Mouse (Mus musculus) left cerebral cortex, adult 11 months (tissue): ENCODE measurements around the gene Sdsl.
A peak's percentile ranks its signal among the peaks of the same experiment; 100 is the strongest.

Experiments used
- DNase-seq: peaks from one replicate; pipeline ENCODE4 v3.0.0; 2022; ENCODE audit warnings: low spot score

The Sdsl gene

DNA sequence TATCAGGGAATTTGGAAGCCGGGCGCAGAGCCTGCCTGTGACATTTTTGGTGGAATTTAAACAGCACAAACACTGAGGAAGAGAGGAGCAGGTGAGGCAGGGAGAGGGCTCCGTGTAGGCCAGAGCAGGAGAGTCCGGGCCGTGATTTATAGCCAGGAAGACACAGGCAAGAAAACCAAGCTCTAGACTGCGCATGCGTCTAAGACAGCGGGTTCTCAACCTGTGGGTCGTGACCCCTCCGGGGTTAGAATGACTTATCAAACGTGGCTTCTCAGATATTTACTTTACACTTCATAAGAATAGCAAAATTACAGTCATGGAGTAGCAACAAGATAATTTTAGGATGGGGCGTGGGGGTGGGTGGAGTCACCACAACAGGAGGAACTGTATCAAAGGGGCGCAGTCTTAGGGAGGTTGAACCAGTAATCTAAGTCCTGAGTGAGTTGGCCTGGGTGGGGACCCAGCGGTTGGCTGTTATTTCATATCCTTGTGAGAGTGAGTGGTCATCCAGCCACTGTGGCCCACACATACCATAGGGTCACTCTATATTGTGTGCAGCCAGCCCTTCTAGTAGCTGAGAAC is 17.8 kb downstream of the Sdsl start:
- no peak for DNase-seq

DNA sequence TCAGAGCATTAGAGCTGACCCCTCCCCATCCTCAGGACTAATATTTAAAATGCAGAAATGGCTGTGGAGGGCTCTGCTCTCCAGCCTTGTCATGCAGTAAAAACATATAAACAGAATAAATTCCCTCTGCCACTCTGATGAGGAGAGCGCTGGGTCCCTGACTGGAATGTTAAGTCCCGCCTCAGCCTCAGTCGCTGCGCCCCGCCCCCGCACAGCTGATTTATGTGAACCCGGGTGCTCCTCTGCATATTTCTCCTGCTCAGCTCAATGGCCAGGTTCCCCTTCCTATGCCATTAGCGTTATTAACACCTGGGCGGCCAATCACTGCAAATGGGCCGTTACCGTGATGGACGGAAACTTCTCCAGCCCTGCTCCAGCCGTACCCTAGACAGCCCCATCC is 25.3 kb downstream of the Sdsl start:
- DNase-seq = no peak

DNA sequence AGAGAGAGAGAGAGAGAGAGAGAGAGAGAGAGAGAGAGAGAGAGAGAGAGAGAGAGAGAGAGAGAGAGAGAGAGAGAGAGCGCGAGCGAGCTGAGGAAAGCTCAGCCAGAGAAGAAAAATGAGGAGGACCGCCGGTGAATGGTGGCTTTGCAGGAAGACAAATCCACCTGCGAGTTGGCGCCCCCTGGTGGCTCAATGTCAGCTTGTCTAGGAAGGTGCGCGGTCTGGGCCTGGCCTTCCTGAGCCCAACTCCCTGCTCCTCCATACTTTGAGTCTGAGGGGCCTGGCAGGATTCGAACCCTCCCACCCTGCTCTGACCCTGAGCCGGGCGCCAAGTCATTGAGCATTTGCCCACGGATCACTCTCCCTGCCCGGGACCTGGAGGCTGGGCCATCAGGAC is 31.9 kb downstream of the Sdsl start:
- DNase-seq = peak; percentile 60

DNA sequence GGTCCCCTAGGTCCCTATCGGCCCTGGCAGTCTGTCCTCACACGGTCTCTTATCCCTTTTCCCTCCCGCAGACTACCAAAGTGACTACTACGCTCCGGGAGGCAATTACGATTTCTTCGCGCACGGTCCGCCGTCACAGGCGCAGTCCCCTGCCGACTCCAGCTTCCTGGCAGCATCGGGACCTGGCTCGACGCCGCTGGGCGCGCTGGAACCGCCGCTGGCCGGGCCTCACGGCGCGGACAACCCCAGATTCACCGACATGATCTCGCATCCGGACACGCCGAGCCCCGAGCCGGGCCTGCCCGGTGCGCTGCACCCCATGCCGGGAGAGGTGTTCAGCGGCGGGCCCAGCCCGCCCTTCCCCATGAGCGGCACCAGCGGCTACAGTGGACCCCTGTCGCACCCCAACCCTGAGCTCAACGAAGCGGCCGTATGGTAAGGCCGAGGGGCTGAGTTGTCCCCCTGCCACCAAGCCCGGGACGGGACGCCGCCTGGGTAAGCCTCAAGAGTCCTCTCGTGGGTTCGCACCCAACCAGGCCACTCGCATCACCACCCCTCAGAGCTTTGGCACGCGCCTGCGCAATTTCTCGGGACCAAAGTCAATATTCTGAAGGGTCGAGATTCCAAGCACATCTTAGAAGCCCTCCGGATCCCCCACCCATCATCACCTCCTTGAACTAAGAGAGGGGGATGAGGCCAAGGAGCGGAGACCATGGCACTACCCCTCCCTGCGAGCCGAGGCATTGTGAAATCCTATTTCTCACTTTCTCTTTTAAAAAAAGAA is 32.5 kb downstream of the Sdsl start:
- no peak for DNase-seq

DNA sequence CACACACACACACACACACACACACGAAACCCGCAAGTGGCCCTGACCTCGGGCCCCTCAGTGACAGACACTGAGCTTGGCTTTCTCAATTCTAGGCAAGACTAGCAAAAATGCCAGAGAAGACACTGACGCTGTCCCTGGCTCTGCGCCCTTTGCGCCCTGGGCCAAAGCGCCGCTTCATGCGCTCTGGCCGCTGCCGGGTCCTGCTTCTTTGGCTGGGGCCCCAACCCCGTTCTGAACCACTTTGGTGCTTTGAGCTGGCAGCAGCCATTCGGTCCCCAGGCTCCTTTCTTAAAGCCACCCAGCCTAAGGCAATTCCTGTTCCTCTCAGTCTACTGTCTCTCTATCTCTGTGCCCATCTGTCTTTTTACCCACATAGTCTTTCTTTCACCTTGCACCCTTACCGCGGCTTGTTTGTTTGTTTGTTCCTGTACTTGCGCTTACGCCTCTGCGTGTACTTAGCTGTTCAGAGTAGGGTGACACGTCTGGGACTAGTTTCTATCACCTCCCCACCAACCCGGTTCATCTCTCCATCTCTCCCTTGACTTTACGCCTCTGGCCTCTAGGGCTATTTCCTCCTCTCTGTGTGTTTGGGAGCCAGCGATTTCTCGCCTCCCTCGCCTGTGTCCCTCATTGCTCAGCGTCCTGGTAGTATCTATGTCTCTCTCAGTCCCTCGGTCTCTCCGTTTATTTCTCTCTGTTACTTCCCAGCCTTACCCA is 33.5 kb downstream of the Sdsl start:
- no peak for DNase-seq

DNA sequence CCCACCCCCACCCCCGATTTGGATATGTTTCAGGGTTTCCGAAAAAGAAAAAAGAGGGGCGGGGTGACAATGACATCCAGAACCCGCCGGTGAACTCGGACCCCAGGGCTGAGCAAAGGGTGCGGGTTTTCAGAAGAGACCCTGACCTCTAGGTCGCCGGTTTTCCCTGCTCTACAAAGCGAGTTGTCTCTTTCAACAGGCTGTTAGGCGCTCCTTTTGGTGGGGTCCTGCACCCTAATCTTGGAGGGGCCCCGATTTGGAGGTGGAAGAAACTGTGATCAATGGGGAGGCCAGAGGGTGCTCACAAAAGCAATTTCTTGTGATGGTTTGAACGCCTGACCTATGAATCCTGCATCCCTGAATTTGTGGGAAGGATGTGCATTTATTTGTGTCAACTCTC is 34.1 kb downstream of the Sdsl start:
- DNase-seq = no peak

DNA sequence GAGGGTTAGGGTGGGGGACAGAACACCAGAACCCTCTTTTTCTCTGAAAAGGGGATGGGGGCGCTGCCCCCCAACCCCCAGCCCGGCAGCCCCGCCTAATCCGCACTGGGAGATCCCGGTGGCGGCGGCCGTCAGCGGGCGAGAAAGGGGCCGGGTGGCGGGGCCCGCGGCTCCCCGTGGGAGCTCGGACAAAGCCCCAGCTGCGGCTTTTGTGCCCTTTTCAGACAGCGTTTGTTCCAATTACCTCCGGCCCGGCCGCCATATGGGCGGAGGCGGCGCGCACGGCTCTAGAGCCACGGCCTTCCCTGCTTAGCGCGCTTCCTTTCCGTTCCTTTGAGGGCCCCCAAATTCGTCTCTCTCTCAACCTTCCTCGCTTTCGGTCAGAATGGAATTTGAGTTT is 34.6 kb downstream of the Sdsl start:
- DNase-seq = no peak

DNA sequence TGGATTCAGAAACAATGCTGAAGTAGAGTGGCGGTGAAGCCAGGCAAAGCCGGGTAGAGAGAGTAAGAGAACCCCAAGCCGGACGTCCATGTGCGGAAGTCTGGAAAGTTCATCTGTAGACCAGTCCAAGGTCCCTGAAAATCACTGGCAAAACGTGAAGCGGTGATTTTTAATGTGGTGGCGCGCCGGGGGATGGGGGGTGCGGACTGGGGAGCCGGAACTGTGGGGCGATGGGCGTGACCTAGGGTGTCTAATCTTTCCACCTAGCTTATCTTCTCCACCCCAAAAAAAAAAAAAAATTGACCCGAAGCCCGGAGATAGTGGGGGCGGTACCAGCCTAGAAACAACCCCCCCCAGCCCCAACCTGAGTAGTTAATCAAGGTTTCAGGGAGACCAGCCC is 35.1 kb downstream of the Sdsl start:
- no peak for DNase-seq

DNA sequence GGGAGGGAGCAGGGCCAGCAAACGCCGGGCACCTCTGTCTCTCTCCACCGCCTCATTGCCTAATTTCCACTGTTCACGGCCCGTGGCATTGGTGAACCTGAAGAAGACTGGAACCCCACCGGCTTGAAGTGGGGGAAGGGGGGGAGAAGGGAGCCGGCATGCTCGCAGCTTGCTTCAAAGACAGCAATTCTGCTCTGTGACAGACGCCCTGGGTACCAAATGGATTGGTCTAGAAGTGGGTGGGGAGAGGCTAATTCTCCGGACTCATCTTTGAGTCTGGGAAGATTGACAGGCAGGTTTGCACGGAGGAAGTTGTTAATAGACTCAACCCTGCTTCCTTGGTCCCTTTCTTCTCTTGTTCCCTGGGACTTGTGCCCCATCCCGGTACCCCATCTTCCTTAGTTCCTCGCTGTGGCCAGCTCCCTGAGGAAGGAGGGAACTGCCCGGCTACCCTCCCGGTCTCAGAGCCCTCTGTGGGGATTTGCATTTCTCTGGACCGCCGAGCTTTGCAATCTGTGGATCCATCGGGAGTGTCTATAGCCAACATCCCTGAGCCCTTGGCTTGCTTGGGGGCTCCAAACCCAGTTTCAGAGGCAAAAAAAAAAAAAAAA is 35.6 kb downstream of the Sdsl start:
- DNase-seq = no peak

DNA sequence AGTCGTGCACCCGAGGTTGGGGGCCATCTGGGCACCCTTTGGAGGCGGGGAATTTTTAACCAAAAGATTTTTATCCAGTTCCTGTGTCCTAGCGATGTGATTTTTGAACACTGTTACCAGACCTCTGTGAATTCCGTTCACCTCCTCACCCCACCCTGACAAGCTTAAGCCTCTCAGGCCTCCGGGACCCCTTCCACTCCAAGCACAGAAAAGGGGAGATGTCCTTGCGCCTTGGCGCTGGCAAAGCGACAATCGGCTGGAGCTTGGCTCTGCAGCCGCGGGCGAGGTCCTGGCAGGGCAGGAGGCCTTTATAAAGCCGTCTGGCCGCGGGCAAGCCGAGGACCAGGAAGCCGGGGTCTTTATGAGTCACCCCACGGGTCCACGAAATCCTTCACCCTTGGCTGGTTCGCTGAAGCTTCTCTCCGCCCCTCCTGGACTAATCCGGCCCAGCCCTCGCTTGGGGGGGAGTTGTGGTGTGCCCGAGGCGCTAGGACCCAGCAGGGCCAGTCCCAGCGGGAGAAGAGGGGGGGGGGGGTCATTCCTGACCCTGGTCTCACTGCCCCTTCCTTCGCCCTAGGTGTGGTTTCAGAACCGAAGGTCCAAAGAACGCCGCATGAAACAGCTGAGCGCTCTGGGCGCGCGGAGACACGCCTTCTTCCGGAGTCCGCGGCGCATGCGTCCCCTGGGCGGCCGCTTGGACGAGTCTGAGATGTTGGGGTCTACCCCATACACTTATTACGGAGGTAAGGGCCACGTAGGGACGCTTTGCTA is 36.7 kb downstream of the Sdsl start:
- DNase-seq = no peak

DNA sequence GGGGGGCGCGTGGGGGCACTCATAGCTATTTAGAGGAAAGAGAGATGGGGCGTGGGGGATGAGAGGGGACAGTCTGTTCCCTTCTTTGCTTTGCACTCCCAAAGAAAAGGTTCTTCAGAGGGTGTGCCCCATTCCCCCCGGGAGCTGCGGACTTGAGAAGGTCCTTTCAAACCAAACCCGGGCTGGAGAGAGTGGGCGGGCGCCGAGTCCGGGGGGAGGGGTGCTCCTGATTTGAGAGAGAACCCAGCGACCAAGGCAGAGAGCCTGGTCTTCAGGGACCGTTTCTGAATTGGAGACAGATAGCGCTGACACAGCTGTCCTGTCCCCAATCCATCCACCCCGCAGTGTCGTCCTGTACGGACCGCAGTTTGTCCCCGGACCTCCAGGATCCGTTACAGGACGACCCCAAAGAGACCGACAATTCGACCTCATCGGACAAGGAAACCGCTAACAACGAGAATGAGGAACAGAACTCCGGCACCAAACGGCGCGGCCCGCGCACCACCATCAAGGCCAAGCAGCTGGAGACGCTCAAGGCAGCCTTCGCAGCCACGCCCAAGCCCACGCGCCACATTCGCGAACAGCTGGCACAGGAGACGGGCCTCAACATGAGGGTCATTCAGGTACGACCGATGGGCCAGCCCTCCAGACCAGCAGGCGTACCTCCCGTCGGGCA is 37.5 kb downstream of the Sdsl start:
- no peak for DNase-seq

DNA sequence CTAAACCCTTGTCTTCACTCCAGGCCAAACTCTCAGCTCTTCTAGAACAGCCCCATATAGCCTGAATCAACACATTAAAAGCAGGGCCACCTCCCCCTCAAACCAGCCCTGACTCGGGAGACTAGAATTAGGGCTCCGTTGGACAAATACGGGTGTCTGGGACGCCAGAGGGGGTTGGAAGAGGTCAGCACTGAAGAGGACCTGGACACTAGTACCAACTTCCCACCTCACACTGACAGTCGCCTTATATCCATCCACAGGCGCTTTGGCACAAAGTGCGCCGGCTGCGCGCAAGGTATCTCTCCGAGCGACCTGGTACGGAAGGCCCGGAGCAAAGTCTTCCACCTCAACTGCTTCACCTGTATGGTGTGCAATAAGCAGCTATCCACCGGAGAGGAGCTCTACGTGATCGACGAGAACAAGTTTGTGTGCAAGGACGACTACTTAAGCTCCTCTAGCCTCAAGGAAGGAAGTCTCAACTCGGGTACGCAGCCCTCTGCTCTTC is 38.3 kb downstream of the Sdsl start:
- no peak for DNase-seq

DNA sequence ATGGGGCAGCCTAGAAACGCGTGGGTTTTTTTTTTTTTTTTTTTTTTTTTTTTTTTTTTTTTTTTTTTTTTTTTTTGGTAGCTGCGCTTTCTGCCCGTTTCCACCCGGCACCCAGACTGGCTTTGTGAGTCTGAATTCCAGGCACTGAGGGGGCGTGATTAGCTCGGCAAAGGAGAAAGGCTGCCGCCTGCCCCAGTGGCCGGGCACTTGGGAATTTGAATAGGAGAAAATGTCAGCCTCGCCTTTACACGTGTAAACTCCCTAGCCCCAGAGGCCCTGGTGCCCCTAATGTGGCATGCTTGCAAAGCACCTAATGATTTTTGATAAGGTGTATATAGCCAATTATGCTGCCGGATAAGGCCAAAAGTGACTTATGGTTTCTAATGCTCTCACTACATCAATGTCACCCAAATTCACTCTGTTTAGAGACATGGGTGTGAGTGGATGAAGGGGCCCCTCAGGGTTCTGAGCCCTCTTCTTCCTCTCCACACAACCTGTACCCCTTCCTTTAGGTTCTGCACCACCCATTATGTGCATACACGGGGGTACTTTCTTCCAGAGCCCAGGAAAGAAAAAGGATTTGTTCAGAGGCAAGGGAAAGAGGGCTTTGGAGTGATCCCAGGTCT is 39.4 kb downstream of the Sdsl start:
- DNase-seq = no peak

DNA sequence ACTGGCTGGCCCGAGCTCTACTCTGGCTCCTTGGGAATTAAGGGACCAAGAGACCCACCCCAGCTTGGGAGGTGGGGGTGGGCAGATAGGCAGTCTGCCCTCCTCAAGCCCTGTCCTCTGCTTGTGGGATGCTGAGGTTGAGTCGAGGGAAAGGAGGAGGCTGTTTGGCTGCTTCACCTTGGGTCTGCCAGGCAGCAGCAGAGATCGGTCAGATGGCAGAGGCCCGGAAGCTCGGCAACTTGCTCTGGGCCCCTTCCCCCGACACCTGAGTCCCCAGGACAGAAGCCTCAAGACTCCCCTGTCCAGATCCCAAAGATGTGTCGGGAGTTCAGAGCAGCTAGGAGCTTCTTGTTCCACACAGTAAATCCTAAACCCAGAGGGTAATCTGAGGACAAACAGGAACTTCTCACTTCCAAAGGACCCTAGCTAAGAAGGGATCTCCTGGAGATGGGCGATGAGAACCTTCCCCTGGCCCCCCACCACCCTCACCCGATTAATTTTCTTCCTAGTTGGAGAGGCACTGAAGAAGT is 40.1 kb downstream of the Sdsl start:
- no peak for DNase-seq

DNA sequence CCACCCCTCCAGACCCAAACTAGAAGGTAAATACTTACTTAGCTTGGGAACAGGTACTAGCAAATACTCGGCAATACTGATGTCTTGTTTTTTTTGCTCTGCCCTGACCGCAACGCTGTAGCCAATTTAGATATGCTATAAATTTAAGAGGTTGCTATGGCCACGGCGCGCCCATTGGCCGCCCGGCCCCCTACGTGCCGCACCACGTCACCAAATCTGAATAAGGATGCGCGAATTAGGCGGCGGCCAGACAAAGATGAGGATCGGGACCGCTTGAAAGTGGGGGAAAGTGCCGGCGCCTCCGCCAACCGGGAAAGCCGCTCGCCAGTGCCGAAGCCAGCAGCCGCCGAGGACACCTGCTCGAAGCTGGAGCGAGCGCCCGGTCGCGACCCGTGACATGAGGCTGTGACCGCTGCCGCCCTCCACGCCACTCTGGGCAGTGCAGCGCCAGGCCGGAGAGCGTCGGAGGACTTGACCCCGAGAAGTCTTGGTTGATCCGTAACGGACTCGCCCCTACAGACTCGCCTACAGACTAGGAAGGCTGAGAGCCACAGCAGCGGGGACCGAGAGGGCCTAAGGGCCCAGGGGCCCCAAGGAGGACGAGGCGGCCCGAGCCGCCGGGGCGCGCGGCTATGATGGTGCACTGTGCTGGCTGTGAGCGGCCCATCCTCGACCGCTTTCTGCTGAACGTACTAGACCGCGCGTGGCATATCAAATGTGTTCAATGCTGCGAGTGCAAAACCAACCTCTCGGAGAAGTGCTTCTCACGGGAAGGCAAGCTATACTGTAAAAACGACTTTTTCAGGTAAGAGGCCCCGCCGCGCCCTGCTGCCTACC is 40.7 kb downstream of the Sdsl start, which contains the start of gene Lhx5:
Lhx5 (plus strand) TSS at position 51 of the 837 bp plus-strand sequence.
- no peak for DNase-seq

DNA sequence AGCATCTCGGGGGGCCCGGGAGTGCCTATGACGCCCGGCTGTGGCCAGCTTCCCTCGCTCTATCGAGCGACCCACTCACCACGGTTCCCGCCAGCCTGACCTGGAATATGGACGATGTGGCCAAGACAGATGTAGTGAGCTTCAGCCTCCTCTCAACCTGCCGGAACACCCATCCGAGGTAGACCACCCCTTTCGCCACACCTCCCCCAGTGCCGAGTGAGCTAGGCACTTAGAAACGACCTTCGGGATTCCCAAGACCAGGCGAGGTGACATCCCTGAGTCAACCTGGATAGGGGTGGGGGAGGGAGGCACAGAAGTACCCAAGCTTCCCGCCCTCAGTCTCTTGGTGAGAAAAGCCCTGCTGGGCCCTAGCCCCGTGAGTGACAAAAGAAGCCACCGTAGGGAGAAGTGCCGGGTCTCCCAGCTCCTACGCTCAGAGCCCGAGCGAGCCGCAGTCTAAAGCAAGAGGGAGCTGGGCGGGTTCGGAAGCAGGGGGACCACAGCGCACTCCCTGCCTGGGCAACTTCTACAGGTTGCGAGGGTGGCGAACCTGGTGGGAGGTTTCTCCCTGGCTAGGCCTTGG is 41.5 kb downstream of the Sdsl start:
- DNase-seq = no peak

DNA sequence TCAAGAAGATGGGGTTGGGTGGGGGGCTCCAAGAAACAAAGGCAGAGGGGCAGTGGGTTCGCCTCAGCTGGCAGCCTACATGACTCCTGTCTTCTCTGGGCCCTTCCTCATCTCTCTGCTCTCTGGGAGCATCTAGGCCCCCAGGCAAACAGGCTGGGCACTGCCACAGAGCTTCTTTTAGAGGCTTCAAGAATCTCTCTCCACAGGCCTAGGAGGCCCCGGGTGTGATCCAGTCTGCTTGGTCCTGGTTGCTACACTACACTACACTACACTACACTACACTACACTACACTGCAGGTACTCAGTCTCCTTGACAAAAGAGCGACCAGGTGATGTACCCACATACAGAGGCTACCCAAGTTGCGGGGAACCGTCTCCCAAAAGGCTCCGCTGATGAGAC is 42.9 kb downstream of the Sdsl start:
- no peak for DNase-seq

DNA sequence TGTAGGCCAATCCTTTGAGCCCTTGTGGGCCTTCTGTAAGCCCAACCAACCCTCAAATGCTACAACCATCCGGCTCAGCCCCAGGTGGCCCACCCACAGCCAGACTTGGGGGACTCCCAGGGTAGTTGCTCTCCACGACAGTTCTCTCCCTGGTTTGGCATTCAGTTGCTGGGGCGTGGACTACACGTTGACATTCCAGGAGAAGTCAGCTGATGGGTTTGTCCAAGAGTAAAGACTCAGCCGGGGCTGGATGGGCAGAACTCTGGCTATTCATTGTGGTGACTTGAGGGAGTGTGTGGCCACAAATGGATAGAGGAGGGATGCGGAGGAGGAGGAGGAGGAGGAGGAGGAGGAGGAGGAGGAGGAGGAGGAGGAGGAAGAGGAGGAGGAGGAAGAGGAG is 43.6 kb downstream of the Sdsl start:
- no peak for DNase-seq

DNA sequence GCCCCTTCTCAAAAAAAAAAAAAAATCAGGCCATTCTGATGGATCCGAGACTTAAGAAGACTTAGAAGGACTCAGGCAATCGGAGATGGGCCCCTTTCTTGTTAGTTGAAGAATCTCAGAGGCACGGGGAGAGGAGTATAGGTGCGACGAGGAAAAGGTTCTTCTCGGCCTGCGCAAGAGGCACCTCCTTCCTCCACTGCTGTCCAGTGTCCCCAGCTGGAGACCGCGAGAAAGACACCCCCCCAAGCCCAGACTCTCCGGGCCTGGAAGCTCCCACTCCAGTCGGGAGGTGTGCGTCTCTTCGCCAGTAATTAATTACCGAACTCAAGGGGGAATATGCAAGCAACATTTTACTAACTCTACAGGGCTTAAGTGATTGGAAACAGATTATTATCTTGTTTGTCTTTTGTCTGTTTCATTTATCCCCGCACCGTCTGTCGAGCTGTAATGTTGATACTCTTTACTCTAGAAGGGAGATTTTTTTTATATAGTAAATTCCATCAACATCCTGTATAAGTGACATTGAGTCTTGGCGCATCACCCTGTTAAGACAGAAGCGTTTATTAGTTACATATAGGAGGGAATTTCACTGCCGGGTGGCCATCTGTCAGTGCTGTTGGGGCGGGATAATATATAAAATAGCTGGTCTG is 44.3 kb downstream of the Sdsl start:
- no peak for DNase-seq
